Mouse (Mus musculus): ENCODE results near the gene Wdhd1. TPM values are rescaled to one million over a fixed set of nuclear protein-coding genes. Genes with fewer than 3 reads are reported as not detected.
A peak's percentile ranks its signal among the peaks of the same experiment; 100 is the strongest.

Wdhd1 gene
- polyA plus RNA-seq, 1 experiment from 2014 or later: 57.6 TPM

DNA sequence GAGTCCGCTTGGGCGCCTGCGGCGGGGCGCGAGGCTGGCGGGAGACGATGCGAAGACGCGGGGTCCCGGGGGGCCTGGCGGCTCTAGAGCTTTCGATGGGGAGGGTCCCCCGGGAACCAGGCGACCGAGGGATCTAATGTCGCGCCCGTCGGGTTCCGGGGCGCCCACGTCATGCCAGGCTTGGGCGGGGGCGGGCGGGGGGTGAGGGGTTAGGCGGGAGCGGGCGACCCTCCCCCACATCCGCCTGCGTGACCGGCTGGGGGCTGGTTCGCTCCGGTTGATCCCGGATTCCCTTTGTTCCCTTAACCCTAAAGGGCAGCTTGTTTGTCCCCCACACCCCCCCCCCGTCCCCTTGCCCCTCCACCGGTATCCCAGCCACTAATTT, 21.7 kb upstream of the Wdhd1 start:
- under 1% methylated on average over 30 of the region's 38 CpGs for WGBS
- peak; percentile 83 for DNase-seq (ENCODE audit: low spot score)
- H3K27me3 ChIP-seq (ENCODE audit: low read depth, poor library complexity, severe bottlenecking): no peaks in the 10 kb centered on the region
- peak overlapping the region; percentile 100 for H3K27ac ChIP-seq (replicated peaks)
- no peaks in the 10 kb centered on the region for H3K9me3 ChIP-seq (replicated peaks)
- peaks cover 30% of the 10 kb centered on the region for H3K4me1 ChIP-seq
- peak overlapping the region; percentile 97 for H3K4me3 ChIP-seq
- H3K36me3 ChIP-seq: peaks cover 29% of the 10 kb centered on the region

DNA sequence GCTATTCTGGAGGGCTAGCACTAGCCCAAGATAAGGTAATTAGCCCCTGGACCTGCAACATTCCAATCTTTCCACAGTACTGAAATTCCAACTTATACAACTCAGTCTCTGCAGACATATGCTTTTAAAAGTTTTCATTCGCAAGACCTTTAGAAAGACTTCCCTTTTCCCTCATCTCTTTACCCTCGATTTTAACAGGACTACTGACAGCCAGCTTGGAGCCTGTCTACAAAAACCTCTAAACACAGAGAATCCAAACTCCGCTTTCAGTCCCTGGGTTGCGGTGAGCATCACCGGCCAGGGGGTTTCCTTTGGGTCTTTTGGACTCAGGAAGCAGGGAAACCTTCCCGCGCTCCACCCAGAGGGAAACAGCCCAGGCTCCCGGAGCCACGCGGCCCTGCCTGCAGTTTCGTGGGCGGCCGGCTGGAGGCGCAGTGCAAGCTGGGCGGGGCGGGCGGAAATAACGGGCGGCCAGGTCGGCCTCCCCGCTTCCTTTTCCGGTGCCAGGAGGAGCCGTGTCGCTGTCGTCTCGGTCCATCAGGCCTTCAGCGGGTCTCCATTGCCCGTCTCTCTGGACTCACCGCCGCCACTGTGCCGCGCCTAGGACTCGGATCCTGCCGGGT, 21.2 kb upstream of the Wdhd1 start, which contains the start of gene Mapk1ip1l:
Gene Mapk1ip1l (plus strand): TSS at position 482 of the 623 bp plus-strand sequence.
- peaks cover 24% of the 10 kb centered on the region for H3K36me3 ChIP-seq
- peaks cover 26% of the 10 kb centered on the region for H3K4me1 ChIP-seq
- H3K27me3 ChIP-seq (ENCODE audit: low read depth, poor library complexity, severe bottlenecking): no peaks in the 10 kb centered on the region
- H3K27ac ChIP-seq (replicated peaks): peak within 1 kb of the TSS; percentile 100
- peak within 1 kb of the TSS; percentile 97 for H3K4me3 ChIP-seq
- DNase-seq (ENCODE audit: low spot score): peak; percentile 93
- WGBS: 1% methylated on average over 34 of the region's 34 CpGs
- no peaks in the 10 kb centered on the region for H3K9me3 ChIP-seq (replicated peaks)

DNA sequence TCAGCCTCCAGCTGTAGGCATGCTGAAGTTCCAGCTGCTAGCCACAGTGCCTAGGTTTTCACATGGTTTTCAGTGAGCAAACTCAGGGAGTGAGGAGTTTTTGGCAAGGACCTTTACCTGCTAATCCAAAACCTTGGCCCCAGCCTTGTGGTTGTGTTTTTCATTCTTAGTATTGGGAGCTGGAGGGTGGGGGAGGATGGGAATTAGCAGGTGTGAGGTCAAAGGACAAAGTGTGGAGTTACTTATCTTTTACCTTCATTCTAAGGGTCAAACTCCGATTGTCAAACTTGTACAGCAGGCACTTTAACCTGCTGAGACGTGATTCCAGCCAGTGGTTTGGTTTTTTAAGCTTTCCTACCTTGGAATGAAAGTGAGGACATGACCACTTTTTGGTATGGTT, 19.6 kb upstream of the Wdhd1 start:
- WGBS: 78% methylated on average over 2 of the region's 2 CpGs
- Histone ChIP-seq H3K4me3 (no peak overlapping the region), H3K27me3 (ENCODE audit: low read depth, poor library complexity, severe bottlenecking) (no peaks in the 10 kb centered on the region), H3K27ac (replicated peaks) (no peak overlapping the region), H3K36me3 (peaks cover 8% of the 10 kb centered on the region), H3K4me1 (peaks cover 26% of the 10 kb centered on the region), H3K9me3 (replicated peaks) (no peaks in the 10 kb centered on the region)
- no peak for DNase-seq (ENCODE audit: low spot score)

DNA sequence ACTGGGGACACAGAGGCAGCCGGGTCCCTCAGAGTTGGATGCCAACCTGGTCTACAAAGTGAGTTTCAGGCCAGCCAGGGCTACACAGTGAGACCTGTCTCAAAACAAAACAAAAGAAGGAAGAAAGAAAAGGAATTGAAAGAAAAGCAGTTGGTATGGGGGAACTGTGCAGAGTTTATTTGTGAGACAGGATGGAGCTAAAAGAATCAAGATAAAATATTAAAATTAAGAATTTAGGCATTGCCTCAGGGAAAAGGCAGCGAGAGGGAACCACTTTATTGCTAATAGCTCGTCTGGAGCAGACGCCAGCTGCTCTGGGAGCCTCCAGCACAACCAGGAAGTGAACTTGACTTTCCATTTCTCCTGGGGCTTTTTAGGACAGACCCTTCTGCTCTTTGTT, 17.5 kb upstream of the Wdhd1 start:
- no peak overlapping the region for H3K27ac ChIP-seq (replicated peaks)
- no peak for DNase-seq (ENCODE audit: low spot score)
- H3K4me1 ChIP-seq: peaks cover 9% of the 10 kb centered on the region
- H3K27me3 ChIP-seq (ENCODE audit: low read depth, poor library complexity, severe bottlenecking): no peaks in the 10 kb centered on the region
- 75% methylated on average over 4 of the region's 4 CpGs for WGBS
- no peaks in the 10 kb centered on the region for H3K9me3 ChIP-seq (replicated peaks)
- no peak overlapping the region for H3K4me3 ChIP-seq
- peaks cover 14% of the 10 kb centered on the region for H3K36me3 ChIP-seq

DNA sequence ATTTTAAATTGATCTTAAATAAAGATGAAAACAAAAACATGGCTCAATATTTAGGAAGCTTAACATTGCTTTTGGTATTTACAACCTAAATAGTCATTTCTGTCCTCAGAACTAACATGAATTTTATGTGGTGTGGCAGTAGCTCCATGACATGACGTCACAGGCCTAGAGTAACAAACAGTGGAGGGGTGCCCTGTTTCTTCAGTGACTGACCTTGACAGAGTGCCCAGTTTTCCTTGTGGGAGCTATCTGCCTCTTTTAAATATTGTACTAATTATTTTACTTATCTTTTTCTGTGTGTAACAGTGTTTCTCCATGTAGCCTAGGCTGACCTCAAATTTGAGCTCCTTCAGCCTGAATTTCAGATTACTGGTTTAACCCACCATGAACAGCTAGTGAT, 15.1 kb upstream of the Wdhd1 start:
- H3K4me3 ChIP-seq: no peak overlapping the region
- peaks cover 3% of the 10 kb centered on the region; the same call in 1 of the 2 replicates for H3K4me1 ChIP-seq
- H3K27ac ChIP-seq (replicated peaks): no peak overlapping the region
- H3K27me3 ChIP-seq (ENCODE audit: low read depth, poor library complexity, severe bottlenecking): no peaks in the 10 kb centered on the region
- H3K9me3 ChIP-seq (replicated peaks): no peaks in the 10 kb centered on the region
- WGBS: 87% methylated on average over 1 of the region's 1 CpGs
- peaks cover 14% of the 10 kb centered on the region for H3K36me3 ChIP-seq
- DNase-seq (ENCODE audit: low spot score): no peak

DNA sequence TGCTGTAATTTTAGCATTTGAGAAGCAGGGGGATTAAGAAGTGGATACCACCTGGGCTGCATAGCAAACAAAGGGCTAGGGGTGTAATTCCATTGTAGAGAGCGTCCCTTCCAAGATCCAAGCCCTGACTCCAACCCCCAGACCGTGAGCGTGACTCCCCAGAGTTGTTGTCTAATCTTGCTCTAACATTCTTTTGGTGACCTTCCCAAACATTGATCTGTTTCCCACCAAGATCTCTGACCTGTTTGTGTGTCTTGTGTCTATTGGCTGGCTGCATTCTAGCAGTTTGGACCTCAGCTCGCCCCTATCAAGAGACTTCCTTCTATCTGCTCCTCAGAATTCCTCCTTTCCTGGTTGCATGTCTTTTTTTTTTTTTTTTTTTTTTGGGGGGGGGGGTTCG, 10.4 kb upstream of the Wdhd1 start:
- Histone ChIP-seq H3K4me3 (no peak overlapping the region), H3K4me1 (no peaks in the 10 kb centered on the region), H3K27me3 (ENCODE audit: low read depth, poor library complexity, severe bottlenecking) (no peaks in the 10 kb centered on the region), H3K36me3 (peaks cover 17% of the 10 kb centered on the region), H3K9me3 (replicated peaks) (no peaks in the 10 kb centered on the region), H3K27ac (replicated peaks) (no peak overlapping the region)
- no peak for DNase-seq (ENCODE audit: low spot score)
- WGBS: 82% methylated on average over 5 of the region's 5 CpGs

DNA sequence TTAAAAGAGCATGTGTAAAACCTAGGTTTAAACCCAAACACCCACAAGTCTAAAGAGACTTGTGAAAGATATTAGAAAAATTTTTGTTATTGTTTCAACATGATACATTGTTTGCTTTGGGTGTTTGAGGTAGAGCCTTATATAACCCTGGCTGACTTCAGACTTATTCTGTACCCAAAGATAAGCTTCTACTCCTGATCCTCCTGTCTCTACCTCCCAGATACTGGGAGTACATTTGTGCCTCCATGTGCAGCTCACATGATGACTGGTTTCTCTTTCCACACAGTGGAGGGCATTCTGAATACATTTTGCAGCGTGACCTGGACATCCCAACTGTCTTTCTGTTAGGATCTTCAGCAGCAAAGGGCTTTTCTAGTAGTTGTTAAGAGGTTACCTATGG, 9.6 kb upstream of the Wdhd1 start:
- no peak for DNase-seq (ENCODE audit: low spot score)
- 82% methylated on average over 1 of the region's 1 CpGs for WGBS

DNA sequence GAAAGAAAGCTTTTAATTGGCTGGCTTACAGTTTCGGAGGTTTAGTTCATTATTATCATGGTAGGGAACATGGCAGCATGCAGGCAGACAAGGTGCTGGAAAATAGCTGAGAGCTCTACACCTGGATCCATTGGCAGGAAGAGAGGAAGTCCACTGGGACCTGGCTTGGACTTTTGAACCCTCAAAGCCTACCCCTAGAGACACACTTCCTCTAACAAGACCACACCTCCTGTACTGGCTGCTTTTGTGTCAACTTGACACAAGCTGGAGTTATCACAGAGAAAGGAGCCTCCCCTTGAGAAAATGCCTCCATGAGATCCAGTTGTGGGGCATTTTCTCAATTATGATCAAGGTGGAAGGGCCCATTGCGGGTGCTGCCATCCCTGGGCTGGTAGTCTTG, 8.6 kb upstream of the Wdhd1 start:
- Histone ChIP-seq H3K4me3 (no peak overlapping the region), H3K36me3 (peaks cover 19% of the 10 kb centered on the region), H3K27ac (replicated peaks) (no peak overlapping the region), H3K27me3 (ENCODE audit: low read depth, poor library complexity, severe bottlenecking) (no peaks in the 10 kb centered on the region), H3K9me3 (replicated peaks) (no peaks in the 10 kb centered on the region), H3K4me1 (no peaks in the 10 kb centered on the region)
- no peak for DNase-seq (ENCODE audit: low spot score)
- 97% methylated on average over 2 of the region's 2 CpGs for WGBS

More for the DNA sequence above, 9.6 kb upstream of the Wdhd1 start:
- H3K4me3 ChIP-seq: no peak overlapping the region
- no peaks in the 10 kb centered on the region for H3K4me1 ChIP-seq
- no peaks in the 10 kb centered on the region for H3K27me3 ChIP-seq (ENCODE audit: low read depth, poor library complexity, severe bottlenecking)
- H3K36me3 ChIP-seq: peaks cover 21% of the 10 kb centered on the region
- H3K9me3 ChIP-seq (replicated peaks): no peaks in the 10 kb centered on the region
- H3K27ac ChIP-seq (replicated peaks): no peak overlapping the region

DNA sequence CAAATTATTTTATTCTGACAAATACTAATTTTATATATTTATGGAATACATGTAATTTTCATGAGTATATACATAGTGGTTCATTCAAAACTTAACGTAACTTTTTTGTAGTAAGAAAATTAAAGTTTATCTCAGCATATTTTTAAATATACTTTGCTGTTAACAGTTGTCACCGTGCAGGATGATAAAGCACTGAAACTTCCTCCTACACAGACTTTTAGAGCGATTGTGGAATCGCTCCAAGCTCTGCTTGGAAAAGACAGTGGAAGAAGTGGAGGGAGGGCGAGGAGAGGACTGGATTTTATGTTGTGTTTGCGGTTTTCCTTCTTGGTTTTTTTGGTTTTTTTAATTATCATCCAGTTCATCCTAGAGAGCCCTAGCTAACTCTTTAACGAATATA, 6.9 kb upstream of the Wdhd1 start:
- Histone ChIP-seq H3K4me3 (no peak overlapping the region), H3K9me3 (replicated peaks) (no peaks in the 10 kb centered on the region), H3K27ac (replicated peaks) (no peak overlapping the region), H3K27me3 (ENCODE audit: low read depth, poor library complexity, severe bottlenecking) (no peaks in the 10 kb centered on the region), H3K4me1 (no peaks in the 10 kb centered on the region; the same call in 1 of the 2 replicates), H3K36me3 (peaks cover 17% of the 10 kb centered on the region)
- DNase-seq (ENCODE audit: low spot score): no peak
- WGBS: 94% methylated on average over 7 of the region's 7 CpGs

DNA sequence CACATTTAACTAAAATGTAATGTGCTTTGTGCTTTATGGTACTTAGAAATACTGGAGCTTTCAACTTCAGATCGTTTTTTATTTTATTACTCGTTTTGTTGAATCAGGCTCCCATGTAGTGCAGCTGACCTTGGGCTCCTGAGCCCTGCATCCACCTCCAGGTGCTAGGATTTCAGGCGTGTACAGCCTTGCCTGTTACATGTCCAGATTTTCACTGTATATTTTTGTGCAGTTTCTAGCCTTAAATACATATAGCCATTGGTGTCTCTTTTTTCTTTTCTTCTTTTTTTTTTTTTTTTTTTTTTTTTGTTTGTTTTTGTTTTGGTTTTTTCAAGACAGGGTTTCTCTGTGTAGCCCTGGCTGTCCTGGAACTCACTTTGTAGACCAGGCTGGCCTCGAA, 4.9 kb upstream of the Wdhd1 start:
- 95% methylated on average over 4 of the region's 4 CpGs for WGBS
- H3K9me3 ChIP-seq (replicated peaks): no peaks in the 10 kb centered on the region
- DNase-seq (ENCODE audit: low spot score): no peak

DNA sequence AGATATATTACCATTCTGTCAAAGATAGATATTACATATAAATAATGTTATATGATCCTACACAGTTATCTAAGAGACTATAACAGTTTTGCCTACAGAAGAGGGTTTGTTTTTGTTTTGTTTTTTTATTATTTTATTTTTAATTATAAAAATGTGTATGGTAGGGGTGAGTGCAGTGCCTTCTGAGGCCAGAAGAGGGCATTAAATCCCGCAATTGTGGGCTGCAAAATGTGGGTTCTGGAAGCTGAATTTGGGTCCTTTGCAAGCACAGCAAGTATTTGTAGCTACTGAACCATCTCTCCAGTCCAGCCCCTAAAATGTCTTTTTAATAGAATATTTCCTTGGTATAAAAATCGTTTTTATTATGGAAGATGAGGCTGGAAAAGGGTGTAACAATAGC, 2.4 kb upstream of the Wdhd1 start:
- H3K9me3 ChIP-seq (replicated peaks): no peaks in the 10 kb centered on the region
- no peak overlapping the region for H3K27ac ChIP-seq (replicated peaks)
- 85% methylated on average over 2 of the region's 2 CpGs for WGBS
- DNase-seq (ENCODE audit: low spot score): no peak
- no peak overlapping the region for H3K4me3 ChIP-seq
- H3K4me1 ChIP-seq: peaks cover 30% of the 10 kb centered on the region
- H3K36me3 ChIP-seq: peaks cover 20% of the 10 kb centered on the region
- H3K27me3 ChIP-seq (ENCODE audit: low read depth, poor library complexity, severe bottlenecking): no peaks in the 10 kb centered on the region

More for the DNA sequence above, 4.9 kb upstream of the Wdhd1 start:
- H3K27ac ChIP-seq (replicated peaks): no peak overlapping the region
- H3K4me3 ChIP-seq: no peak overlapping the region
- H3K36me3 ChIP-seq: peaks cover 17% of the 10 kb centered on the region
- H3K4me1 ChIP-seq: peaks cover 10% of the 10 kb centered on the region
- H3K27me3 ChIP-seq (ENCODE audit: low read depth, poor library complexity, severe bottlenecking): no peaks in the 10 kb centered on the region

DNA sequence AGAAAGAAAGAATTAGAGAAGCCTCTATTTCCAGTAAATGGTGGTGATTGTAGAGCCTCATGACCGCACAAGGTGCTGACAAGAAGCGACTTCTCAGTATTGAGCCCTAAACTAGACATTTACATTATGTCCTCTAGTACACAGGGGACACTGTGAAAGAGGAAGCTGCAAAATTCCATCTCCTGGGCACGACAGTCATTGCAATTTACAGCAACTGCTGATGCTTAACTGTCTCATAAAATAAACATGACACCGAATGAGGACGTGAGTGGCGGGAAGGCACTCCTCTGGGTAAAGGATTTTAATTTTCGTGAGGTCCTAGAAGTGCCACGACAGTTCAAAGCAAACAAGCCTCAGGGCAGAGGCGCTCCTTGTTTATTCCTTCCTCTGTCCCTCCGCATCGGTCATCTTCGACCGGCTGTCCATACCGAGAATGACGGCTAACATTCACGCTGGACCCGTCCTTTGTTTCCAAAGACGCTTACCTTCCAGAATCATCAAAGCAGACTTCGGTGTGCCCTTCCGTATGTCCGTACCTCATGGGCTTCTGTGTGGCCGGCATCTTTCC, 537 bp downstream of the Wdhd1 start:
- Histone ChIP-seq H3K4me1 (peaks cover 30% of the 10 kb centered on the region), H3K27ac (replicated peaks) (peak overlapping the region; percentile 97), H3K36me3 (peaks cover 45% of the 10 kb centered on the region), H3K4me3 (peak overlapping the region; percentile 81), H3K27me3 (ENCODE audit: low read depth, poor library complexity, severe bottlenecking) (no peaks in the 10 kb centered on the region), H3K9me3 (replicated peaks) (no peaks in the 10 kb centered on the region)
- 3% methylated on average over 22 of the region's 22 CpGs for WGBS
- DNase-seq (ENCODE audit: low spot score): no peak

DNA sequence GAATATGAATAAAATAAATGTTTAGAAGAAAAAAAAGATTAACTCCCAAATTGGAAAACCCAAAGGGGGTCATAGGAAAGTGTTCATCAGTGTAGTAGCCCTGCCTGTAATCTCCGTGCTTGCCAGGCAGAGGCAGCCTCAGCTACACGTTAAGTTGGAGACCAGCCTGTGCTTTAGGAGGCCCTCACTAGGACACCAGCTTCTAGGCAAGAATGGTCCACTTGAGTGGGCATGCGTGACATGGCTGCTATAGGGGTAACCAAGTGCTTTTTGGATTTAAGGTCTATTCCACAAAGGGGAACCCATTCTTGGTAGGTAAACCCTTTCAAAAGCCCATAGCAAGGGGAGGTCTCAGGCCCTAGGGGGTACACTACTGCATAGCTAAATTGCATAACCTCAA, 1.2 kb downstream of the Wdhd1 start:
- Histone ChIP-seq H3K27ac (replicated peaks) (0 out of 2 replicates have a peak overlapping the region, but pooled peaks have one; percentile 17), H3K4me1 (peaks cover 30% of the 10 kb centered on the region), H3K36me3 (peaks cover 49% of the 10 kb centered on the region), H3K9me3 (replicated peaks) (no peaks in the 10 kb centered on the region), H3K27me3 (ENCODE audit: low read depth, poor library complexity, severe bottlenecking) (no peaks in the 10 kb centered on the region), H3K4me3 (peak overlapping the region; percentile 81)
- peak; percentile 19 for DNase-seq (ENCODE audit: low spot score)
- WGBS: 43% methylated on average over 3 of the region's 3 CpGs
